Mouse (Mus musculus) kidney, adult 9 months (tissue): ENCODE measurements at regions not wholly inside any gene's neighbourhood (a gene's known extent, or its start where the extent isn't known, plus 50 kb on each side); places are given as distances from the start of the nearest gene placed in this dataset.

Source experiments
- DNase-seq: peaks from one replicate; pipeline ENCODE4 v3.0.0; 2022

DNA sequence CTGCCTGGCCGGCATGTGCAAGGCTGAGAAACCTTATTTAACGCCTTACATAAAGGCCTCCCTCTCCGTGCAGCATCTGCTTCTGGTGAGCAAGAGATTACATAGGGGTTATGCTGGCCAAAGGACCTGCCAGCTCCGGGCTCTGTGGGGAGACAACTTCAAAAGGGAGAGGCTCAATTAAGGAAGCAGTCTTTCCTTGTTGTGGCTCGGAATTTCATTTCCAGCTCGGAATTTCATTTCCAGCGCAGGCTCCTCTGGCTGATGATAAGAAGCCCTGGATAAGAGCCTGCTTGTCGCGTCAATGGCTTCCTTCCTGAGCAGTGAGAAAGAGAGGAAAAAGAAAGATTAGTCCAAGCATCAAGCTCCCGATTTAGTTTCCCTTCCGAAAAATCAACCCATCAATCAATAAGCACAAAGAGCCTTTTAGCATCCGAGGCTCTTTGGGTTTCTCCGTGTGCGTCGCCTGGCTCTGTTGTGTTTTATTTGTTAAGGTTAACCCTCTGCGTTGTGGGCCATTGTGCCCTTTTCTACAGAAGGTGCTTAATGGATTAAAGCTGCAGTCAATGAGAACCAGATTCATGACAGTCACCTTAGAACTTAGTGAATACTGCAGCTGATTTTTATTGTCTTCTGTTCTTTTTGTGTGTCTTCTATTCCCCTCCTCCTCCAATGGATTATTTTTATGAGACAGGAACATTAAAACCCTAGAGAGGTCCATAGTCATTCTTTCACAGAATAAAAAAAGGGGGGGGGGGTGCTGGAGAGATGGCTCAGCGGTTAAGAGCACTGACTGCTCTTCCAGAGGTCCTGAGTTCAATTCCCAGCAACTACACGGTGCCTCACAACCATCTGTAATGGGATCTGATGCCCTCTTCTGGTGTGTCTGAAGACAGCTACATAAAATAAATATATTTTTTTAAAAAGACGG is 218.3 kb downstream of the Myo1b start:
- DNase-seq: peak; percentile 27

DNA sequence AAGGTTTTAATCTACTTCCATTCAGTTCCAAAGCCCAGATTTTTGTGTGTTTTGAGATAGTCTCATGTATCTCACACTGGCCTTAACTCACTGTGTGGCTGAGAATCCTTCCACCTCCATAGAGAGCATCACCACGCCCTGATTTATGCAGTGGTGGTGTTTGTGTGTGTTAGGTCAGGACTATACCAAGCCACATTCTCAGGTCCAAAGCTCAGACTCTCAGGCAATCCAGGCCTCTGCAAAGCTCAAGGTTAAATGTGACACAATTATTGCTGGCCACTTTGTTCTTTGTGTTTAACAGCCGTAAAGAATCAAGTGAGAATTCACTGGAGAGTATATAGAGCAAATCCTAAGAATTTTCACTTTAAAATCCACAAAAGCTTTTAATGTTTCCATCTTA is 218.2 kb upstream of the Nabp1 start:
- no peak for DNase-seq

DNA sequence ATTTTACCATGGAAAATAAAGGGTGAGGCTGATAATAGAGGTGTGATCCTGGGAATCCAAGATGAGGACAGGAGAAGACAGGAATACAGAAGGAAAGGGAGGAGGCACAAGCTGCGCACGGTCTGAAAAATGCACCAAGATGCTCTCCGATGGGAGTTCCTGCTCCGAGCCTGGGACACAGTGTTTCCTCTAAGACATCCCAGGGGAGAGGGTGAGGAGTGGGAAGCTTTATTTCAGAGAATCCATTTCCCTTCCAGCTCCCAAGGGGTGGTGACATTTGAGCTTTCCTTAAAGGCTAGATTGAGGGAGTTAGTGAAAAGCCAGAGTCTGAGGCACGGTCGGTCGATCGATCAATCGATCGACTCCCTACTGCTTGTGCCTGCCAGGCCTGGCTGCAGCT is 212.7 kb upstream of the Nabp1 start:
- DNase-seq: no peak

DNA sequence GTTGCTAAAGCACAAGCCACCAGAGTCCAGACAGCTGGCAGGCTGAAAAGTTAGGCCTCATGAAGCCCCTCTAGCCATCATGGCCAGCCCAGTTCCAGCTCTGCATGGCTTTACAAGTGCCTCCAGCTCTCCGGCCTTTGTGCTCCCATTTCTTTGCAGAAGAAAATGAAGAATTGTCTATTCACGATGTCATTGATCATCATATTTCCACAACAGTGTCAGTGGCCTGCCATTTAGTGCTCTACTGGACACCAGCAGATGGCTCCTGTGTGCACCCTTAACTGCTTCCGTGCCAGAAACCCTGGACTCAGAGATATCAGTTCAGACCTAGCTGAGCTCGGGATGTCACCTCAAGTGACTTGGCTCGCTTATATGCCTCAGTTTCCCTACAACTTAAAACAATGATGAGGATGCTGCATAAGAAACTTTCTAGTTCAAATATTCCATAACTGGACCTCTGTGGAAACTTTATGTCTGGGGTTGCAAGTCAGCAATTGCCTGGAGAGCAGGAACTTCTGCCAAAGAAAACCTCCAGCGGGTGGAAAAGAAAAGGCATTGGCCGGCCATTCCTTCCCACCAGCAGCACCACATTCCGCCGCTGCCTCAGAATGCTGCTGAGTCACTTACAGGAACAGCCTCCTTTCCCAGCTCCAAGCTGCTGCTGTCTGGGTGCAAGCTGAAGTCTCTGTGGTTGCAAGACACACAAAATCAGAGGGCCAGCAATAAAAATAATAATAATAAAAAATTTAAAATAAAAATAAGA is 211.4 kb upstream of the Nabp1 start:
- DNase-seq: peak; percentile 44

DNA sequence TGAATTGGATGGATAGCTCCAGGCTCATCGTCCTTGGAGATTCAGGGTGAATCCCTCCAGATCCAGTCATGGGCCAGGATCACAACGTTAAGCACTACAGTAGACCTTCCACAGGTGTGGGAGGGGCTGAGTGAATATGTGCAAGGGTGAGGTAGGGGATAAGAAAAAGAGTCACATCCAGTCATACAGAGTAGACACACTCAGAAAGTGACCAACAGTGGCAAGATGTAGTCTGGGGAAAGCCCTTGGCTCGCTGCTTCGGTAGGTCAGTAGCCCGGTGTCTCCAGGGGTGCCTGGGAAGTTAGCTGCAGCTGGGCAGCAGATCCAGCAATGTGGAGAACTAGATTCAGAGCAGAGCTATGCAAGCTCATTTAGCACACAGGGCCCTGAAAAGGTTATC is 210.7 kb upstream of the Nabp1 start:
- DNase-seq: no peak

DNA sequence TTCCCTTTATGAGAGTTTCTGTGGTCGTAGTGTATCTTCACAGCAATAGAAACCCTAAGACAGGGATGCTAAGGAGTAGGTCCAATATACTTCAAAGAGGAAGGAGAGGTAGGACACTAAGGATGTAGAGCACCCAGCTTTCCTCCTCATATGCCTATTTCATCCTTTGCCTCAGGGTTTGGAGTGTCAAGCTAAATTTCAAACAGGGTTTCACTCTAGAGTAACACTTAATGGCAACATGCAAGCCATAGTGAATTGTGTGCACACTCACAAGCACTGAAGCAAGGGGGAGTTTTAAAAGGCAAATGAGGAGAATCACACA is 210.0 kb upstream of the Nabp1 start:
- DNase-seq: no peak

DNA sequence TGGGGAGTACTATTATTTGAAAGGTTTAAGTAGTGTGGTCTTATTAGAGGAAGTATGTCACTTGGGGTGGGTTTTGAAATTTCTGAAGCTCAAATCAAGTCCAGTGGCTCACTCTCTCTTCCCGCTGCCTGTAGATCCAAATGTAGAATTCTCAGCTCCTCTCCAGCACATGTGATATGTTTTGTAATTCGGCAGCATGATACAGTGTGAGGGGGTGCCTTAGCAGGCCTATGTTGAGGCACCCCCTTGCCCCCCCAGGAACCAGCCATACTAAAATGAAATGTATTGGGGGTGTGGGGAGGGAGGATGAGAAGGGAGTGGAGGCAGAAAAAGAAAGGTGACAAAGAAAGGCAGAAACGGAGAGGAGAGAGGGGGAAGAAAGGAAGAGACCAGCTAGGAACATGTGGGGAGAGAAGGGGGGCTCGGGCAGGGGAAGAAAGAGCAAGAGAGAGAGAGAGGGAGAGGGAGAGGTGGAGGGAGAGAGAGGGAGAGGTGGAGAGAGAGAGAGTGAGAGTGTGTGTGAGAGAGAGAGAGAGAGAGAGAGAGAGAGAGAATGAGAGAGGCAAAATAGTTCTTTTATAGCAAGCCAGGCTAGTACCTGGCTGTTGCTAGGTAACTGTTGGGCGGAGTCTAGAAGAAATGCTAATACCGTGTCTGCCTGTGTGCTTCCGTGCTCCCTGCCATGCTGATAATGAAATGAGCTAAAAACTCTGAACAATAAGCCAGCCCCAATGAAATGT is 209.4 kb upstream of the Nabp1 start:
- no peak for DNase-seq

DNA sequence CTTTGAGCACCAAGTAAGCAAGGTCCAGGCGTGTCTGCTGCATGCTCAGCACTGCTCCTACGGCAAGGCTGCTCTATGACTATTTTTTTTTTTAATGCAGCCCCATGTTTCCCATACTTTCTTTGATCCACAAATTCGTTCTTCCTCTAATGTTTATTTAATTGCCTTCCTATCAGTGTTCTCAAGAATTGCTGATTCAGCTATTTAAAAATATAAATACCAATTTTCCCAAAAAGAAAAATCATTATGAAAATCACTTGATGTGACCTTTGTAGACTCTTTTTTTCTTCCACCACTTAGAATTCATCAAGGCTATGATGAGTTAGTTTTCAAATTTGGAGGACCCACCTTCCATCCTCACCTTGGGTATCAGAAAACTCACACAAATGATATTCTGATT is 208.5 kb upstream of the Nabp1 start:
- no peak for DNase-seq

DNA sequence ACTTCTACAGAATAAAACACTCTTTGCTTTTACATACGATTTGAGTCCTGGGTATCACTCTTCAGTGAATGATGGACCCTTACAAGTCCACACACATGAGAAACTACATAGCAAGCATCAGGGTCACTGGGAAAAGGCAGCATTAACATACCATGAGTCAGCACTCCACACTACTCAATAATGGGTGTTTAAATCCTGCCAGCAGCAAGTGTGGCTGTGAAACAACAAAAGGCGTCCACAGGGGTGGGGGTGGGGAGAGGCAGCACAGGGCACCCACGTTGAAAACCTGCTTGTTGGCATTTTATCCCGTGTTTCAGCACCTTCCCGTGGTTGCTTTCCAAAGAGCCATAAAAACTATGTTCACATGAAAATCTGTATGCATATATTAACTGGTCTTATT is 204.0 kb upstream of the Nabp1 start:
- DNase-seq: no peak

DNA sequence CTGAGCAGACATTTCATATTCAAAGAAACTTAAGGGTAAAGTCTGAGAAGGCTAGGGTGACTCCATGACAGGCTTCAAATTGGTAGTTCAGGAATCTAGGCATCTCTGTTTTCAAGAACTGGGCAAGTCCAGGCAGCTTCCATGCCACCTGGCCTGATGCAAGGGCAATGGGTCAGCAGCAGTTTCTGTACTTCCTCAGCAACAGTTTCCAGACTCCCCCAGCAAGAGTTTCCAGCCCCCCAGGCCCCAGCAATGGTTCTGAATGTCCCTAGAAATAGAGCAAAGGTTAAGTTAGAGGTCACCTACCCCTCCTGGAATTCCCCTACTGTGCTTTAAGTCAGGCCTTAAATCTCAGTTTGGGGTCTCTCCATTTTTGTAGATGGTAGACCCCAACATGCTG is 203.6 kb upstream of the Nabp1 start:
- DNase-seq: no peak

DNA sequence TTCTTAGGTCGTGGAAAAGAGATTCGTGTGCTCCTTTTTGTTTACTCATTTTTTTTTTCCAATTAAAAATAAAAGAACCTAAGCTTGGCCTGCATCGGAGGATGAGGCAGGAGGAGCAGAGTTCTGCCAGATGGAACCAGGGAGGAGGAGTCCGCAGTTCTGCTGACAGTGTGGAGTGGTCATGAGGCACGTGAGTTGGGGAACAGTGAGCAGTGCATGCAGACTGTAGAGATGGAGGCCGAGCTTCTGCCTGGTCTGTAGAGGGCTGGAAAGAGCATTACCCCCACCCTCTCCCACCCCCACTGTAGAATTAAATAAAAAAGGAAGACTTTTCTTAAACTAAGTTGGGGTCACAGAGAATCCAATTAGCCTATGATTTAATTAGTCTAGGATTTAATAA is 202.5 kb upstream of the Nabp1 start:
- DNase-seq: no peak

DNA sequence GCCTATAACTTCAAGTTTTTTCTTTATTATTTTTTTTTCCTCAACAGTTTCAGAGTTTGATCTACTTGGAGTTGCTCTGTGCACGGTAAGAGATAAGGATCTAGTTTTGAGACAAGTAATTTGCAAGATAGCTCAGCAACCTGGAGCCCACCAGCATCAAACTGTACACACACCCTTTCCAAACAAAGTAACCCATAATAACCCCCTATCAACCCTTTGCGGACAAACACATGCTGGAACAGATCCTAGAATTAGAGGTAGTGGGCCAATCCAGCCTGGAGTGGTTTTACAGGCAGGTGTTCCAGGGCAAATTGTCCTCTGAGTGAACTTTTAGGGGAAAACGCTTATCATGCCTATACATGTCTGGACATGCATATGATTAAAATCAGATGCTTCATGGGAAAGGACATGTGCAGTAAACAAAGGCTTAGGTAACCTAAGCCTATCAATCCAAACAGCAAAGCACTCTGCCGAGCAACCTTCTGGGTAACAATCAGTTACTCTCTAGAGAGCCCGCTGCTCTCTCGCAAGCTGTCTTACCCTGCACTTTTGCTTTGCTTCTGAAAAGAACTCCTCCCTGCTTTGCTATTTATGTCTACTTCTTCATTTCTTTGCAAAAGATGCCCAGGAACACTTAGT is 200.2 kb upstream of the Nabp1 start:
- DNase-seq: no peak

DNA sequence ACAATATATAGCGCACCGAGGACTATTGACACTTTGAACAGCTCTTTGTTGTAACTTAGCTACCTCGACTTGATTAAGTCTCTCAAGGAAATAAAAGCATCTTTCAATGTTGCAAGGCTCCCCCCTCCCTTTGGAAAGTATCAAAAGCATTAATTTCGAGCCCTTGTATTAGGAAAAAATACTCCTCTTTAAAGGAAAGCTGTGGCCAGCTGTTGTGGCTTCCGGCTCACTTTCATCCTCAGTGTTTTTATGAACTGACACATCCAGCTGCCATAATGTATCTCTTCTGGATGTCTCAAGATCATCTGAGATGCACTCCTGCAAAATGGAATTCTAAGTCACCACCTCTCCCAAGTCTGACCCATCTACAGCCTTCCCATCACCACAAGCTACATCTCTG is 199.6 kb upstream of the Nabp1 start:
- peak; percentile 27 for DNase-seq

DNA sequence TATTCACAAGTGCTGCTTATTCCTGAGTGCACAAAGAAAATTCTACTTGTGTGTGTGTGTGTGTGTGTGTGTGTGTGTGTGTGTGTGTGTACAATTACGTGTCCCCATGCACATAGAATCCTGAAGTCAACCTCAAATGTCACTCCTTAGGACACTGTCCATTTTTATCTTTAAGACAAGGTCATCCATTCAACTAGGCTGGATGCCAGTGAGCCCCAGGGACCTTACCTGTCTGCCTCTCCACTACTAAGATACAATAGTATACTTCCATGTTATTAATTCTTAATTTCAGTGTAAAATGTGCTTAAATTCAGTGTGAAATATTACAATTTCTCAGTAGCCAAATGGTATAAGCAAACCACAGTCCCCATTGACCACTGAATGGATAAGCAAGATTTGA is 193.5 kb upstream of the Nabp1 start:
- no peak for DNase-seq

DNA sequence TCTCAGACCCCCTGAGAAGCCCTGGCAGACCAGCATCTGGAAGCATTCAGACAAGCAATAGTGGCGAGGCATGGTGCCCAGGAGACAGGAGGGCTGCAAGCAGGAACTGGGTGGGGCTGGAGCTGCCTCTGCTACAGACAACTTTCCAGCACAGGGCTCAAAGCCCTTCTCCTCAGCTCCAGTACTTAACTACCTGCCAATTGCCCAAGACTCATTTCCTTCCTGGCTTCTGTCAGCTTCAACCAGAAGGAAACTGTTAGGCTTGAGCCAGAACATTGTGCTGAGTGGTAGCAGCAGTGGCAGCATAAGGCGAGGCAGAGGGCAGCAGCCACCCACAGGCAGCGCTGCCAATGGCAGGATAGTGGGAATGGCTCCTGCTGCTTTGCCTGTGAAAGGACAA is 193.1 kb upstream of the Nabp1 start:
- DNase-seq: peak; percentile 28

DNA sequence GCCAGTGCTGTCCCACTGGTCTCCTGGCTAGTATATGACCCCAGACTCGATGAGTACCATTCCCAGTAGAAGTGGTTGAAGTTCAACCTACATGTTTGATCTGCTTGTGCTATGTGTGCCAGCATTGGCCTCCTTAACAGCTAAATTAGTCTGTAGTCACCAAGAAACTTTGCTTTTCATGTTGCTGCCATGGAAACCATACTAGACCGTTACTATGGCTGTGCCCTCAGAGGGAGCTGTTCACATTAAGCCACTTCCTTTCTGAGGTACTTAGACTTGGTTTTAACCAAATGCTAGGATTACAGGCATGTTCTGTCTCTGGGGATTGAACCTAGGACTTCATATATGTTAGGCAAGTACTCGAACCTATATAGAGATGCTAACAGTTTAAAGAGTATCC is 191.8 kb upstream of the Nabp1 start:
- no peak for DNase-seq

DNA sequence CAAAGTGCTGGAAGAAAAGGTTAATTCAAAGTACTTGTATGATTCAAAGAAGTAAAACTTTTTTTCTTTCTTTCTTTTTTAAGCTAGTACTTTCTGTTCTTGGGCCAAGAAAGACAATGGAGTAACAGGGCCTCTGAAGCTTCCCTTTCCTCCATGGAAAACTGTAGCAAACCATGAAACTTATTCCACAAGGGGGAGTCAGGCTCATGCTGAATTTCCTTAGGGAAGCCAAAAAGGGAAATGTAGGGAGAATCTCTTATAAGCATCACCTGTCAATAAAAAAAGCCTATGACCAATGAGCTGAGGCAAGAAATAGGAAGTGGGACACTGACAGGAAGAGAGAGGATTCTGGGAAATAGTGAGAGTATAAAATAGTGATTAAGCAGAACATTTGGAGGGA is 190.7 kb upstream of the Nabp1 start:
- peak; percentile 44 for DNase-seq

DNA sequence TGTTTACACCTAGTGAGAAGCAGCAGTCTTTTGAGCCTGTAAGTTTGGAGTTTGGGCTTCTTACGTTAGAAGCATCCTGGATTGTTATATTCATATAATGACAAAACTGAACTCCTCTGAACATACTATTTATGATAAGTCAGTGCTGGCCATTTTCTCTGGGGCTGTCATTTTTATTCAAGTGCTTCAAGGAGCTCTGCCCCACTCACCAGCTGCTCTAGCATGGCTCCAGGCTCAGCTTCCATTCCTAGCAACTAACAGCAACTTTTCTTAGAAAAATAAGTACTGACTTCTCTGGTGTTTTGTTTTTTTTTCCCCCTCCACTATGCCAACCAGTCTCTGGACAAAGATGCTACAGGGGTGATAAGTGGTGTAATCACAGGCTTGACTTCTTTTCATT is 182.3 kb upstream of the Nabp1 start:
- DNase-seq: no peak

DNA sequence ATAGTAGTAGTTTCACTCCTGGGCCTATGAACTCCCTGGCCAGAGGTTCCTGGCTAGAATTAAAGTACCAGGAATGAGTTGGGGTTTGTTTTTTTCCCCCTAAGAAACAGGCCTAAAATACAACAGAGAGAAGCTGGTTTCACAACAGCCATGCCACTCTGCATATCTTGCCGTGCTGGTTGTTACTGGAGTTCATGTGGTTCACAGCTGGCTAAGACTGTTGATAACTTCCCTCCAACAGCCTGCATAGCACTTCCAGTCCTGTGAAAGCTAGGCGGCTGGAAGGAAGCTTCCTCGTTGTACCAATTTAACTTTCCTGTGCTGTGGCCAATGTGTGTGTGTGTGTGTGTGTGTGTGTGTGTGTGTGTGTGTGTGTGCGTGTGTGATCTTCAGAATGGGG is 179.0 kb upstream of the Nabp1 start:
- DNase-seq: no peak

DNA sequence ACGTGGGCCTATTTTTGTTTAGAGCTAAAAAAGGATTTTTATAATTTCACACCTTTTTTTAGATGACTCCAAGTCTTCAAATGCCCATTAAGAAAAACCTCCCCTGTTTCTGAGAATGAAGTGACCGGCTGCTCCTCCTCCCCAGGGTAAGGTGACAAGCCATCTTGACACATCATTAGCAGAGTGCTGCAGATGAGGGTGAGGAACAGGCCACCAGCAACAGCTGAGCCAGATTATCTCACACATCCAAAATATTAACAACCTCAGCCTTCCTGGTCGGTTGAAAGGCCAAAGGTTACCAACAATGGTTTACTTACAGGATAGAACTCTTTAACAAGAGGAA is 172.4 kb upstream of the Nabp1 start:
- no peak for DNase-seq

DNA sequence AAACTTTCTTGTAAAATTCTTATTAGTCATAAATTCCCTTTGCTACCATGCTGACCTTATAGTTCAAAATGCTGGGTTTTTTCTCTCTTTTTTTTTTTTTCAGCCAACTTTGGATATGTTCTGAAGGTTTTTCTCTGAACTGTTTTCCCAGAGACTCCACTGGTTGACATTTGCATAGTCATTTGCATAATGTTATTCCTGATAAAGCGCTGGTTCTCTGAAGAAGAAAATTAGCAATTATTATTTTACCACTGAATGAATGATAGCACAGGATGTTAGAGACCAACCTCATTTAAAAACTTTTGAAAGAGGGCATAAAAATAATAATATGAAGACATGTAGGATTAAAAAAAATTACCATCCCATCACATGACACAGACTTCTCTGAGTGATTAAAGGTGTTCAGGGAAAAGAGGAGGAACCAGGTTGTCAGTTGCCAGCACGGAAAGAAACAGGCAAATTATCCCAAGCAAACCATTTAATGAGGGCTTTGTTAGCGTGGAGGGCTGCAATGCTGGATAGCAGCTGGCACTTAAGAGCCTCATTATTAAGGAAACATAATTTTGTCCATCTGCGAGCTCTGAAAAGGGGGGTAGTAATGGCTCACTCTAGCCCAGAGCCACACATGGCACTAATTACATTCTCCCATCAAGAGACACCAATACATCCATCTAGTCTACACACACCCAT is 171.9 kb upstream of the Nabp1 start:
- DNase-seq: no peak

DNA sequence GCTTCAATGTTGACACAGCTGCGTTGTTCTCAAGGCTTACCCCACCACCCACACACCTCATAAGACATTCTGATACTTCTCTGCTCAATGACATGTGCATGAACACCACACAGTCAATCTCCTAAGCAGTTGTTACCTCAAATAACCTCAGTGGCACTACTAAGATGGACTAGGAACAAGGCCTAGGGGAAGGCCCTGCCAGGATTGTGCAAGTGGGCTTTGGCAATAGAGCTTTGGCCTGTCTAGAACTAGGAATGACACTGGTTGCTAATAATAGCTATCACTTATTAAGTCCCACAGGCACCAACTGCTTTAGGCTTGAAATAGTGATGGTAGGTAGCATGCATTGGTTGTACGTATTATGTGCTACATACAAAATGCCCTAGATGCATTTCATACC is 169.7 kb upstream of the Nabp1 start:
- no peak for DNase-seq

DNA sequence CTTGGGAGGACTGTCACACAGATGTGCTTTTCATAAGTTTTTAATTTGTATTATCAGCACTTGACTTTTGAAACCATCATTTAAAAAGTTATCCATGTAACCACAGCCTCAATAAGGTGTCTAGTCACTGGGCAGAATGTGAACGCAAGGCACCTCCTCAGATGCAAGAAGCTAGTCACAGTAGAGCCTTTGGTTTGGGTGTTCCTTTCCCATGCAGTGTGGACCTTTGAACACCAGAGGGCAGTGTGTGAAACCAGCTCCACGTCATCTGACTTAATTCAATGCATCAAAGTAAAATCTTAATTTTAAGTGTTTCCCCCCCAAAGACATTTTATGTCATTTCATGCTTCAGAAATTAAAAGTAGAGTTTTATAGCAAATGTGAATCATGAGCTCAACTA is 166.2 kb upstream of the Nabp1 start:
- peak; percentile 76 for DNase-seq
